Mouse (Mus musculus) brain, embryonic 14.5 days (tissue): Measurements from ENCODE around the gene Hacl1.

Experiments
- CTCF ChIP-seq: fragments of 200-500 bp; IDR thresholded peaks from 2 replicates; pipeline ENCODE4 v1.5.1; 2012; ENCODE audit warnings: inconsistent platforms, mild to moderate bottlenecking, moderate library complexity, borderline replicate concordance; ENCODE audit not compliant: insufficient read depth, insufficient read length; ENCODE audit errors: extremely low read depth
- POLR2A ChIP-seq: fragments of 200-500 bp; IDR thresholded peaks from 2 replicates; pipeline ENCODE4 v1.6.1; 2012; ENCODE audit warnings: mild to moderate bottlenecking, inconsistent platforms, borderline replicate concordance; ENCODE audit not compliant: poor library complexity, insufficient read depth, insufficient read length, severe bottlenecking; ENCODE audit errors: extremely low read depth

DNA sequence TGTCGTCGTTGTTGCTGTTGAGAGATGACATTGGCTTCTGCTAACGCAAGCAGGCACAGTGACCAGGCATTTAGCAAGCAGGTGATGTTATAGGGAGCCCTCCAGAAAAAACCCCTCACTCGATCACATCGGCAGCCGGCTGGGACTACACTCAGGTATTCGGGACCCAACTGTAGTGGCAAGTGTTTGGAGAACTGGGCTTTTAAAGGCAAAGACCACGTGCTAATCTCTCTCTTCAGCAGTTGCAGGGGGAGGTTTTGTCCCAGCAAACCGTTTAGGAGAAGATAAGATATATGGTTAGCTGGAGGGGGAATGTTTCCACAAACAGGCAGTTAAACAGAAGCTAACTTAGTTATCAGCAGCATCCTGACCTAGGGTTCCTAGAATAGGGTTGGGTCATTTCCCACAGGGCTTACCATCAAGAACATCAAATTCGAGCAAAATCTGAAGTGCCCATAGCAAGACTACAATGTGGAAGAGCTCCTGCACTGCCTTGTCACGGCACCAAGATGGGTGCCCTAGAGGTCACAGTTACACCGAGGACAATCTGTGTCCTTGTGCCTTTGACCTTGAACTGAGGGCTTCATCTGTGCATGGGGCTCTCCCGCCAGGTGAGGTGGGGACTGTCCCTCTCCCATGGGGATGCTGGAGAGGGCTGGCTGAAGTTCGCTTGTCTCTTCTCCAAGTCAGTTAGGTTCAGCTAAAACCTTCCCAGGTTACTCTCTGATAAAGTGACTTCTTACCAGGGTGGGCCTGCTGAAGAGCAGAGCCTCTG is 12.2 kb upstream of the Hacl1 start:
- TF ChIP-seq POLR2A (no peak), CTCF (no peak)
